Mouse (Mus musculus) brain, adult 2 months (tissue): Measurements from ENCODE around the gene Tmem143.
A peak's percentile ranks its signal among the peaks of the same experiment; 100 is the strongest.

Source experiments
- DNase-seq: peaks from one replicate; pipeline ENCODE4 v3.0.0; 2011; ENCODE audit warnings: low read depth, low spot score

Gene Tmem143

GRCm38 (mm10) chr7:45887246-45887645 is 9.5 kb upstream of the Tmem143 start:
- DNase-seq: no peak

GRCm38 (mm10) chr7:45892651-45893050 is 4.1 kb upstream of the Tmem143 start:
- DNase-seq: no peak

GRCm38 (mm10) chr7:45895931-45896516 is 717 bp upstream of the Tmem143 start:
- DNase-seq: no peak

- peak; percentile 82 for DNase-seq
Observed at GRCm38 (mm10) chr7:45897258-45897757, 567 bp downstream of the Tmem143 start.

DNA sequence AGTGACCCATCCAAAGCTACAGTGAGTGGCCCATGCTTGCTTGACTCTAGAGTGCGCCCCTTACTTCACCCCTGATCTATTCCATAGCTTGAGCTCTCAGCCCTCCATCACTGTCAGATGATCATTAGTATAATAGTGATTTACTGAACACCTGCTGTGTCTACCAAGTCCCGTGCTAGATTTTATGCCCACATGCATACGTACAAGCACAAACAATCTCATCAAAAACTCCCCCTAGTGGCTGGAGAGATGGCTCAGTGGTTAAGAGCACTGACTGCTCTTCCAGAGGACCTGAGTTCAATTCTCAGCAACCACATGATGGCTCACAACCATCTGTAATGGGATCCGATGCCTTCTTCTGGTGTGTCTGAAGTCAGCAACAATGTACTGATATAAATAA is 1.4 kb downstream of the Tmem143 start:
- peak; percentile 67 for DNase-seq

DNA sequence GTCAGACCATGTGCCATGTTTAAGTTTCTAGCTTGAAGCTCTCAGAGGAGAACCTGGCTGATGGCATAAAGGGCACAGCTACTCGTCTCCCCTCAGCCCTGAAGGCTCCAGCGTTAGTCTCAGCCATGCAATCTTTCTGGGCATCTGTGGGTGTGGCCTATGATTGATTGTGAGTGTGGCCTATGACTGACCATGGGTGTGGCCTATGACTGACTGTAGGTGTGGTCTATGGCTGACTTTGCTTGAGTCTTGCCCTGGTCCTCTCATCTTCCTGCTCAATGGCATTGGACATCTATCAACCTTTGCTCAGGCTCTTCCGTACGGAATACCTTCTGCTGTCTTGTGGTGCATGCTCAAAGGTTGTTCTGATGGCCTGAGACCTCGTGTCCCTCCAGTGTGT is 4.8 kb downstream of the Tmem143 start:
- no peak for DNase-seq

DNA sequence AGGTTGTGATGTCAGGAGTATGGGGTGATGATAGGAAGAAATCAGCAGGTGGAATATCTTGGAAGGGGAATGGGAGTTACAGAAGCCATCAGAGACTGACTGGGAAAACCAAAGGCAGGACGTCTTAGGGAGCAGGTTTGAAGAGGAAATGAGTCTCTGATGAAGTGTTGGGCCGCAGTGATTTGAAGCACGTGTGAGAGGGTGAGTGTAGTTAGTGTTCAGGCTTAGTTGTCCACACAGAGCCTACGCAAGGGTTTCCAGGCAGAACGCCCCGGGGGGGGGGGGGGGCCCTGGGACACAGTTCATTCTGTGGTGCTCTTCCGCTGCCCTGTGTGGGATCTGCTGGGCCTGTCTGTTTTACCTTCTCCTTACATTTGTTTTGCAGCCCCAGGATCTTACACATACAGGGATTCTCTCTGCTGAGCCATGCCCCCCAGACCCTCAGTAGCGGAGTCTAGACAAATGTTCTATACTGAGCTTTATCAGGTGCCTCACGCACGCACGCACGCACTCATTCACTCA is 5.8 kb downstream of the Tmem143 start:
- no peak for DNase-seq

DNA sequence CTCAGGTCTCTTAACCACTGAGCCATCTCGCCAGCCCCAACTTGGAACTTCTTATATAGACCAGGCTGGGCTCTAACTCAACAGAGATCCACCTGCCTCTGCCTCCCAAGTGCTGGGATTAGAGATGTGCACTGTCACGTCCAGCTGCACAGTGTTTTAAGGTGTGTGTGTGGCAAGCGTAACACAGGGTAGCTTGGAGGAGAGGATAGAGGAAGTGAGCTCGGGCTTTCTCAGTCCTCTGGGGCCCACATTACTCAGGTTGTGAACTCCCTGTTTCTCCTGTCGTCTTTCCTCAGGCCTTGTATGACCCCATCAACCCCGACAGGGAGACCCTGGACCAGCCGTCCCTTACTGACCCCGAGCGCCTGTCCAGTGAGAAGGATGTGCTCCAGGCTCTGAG is 9.9 kb downstream of the Tmem143 start:
- DNase-seq: no peak

DNA sequence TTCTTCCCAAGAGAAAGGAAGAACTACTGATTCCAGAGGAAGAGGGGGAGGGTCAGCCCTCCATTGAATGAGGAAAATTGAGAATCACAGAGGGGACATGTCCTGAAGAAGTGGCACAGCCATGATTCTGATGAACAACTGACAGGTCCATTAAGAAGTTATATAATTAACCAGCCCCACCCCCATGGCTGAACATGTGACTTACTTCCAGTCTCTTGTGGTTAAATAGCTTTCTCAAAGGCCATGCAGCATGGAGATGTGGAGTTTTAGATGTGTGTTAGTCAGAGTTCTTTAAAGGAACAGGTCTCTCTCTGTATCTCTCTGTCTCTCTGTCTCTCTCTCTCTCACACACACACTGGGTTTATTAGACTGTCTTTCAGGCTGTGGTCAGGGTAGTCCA is 11.6 kb downstream of the Tmem143 start:
- DNase-seq: no peak

GRCm38 (mm10) chr7:45909145-45909544 is 12.4 kb downstream of the Tmem143 start:
- DNase-seq: no peak

GRCm38 (mm10) chr7:45914067-45914466 is 17.3 kb downstream of the Tmem143 start:
- DNase-seq: no peak

- no peak for DNase-seq
Observed at GRCm38 (mm10) chr7:45915011-45915410, 18.3 kb downstream of the Tmem143 start.

DNA sequence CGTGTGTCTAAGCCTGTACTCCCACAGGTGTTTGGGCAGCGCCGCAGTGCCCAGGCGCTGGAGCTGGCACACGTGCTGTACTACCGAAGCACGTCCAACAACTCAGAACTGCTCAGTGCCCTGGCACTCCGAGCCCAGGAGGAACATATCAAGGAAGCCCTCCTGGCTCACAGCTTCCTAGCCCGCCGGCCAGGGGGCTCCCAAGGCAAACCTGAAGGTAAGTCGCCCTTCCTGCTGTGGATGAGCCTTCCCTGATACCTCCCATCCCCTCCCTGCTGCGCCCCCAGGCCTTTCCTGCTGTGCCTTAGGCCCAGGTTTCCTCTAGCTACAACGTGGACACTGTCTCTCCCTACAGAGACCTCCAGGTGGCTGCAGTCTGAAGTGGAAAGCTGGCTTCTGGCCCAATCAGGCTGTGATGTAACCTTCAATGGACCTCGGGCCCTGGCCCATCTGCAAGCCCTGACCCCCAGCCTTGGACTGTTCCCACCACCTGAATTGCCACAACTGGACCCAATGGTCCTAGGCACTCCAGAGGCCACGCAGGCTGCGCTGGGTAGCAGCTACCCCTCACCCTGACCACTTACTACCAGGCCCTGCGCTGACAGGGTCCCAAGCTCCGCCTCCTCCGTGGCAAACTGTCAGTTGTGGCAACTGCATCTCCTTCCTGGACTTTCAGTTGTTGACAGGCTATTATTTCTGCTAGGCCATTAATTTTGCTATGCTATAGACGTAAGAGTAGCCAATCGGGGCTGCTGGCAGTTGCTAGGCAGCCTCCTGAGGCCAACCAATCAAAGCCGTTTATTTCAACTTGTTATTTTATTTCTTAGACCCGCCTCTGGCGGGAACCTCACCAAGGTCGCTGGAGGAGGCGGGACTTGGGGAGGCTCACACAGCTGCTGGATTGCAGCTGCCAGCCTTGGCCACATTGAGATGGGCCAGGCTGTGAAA is 19.6 kb downstream of the Tmem143 start:
- DNase-seq: peak; percentile 94

- DNase-seq: no peak
Observed at GRCm38 (mm10) chr7:45917004-45917704, 20.4 kb downstream of the Tmem143 start.

DNA sequence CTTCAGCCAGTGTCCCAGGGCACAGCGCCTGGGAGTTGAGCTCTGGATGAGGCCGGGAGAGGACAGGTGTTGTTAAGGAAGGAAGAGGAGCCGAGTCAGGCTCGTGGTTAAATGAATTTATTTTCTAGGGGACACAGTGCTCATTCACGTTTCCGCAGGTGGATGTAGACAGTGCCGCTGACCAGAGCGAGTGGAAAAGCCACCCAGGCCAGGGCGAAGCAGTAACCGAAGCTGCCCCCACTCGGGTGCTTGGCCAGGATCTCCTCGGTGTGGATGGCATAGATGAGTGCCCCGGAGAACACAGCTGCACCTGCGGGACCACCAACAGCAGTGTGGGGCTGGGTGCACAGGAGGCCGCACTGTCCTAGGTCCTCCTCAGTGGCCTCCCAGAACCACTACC is 21.2 kb downstream of the Tmem143 start:
- no peak for DNase-seq

DNA sequence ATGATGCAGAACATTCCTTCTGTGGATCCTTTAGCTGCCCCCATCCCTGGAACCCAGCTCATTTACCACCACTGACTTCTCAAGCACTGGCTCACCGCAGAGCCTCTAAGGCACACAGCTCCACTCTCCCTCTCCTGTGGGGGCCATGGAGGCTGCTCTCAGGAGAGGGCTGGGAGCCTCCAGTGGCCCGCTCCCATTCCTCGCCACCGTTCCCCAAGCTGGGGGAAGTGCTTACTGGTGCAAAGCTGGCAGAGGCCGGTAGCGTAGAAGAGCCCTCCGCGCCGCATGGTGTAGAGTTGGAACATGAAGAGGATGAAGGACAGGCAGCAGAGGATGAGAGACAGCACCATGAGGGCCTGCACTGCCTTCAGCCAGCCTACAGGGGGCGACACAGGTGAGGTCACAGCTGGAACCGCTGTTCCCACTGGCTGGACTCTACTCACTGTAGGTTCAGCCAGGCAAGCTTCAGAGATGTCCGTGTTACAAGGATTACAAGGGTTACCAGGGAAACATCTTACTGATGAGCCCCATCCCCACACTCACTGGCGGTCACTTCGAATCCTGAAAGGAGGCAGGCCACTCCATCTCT is 22.4 kb downstream of the Tmem143 start:
- DNase-seq: no peak

- DNase-seq: no peak
Observed at GRCm38 (mm10) chr7:45919761-45920160, 23.0 kb downstream of the Tmem143 start.

GRCm38 (mm10) chr7:45920583-45921241 is 24.0 kb downstream of the Tmem143 start:
- DNase-seq: peak; percentile 75

- DNase-seq: no peak
Observed at GRCm38 (mm10) chr7:45921242-45921621, 24.5 kb downstream of the Tmem143 start, which contains the start of gene Emp3. Gene Emp3 (minus strand): TSS chr7:45921404.

- no peak for DNase-seq
Observed at GRCm38 (mm10) chr7:45921950-45922600, 25.3 kb downstream of the Tmem143 start.
